Mouse (Mus musculus) v-Abl transformed pro-B cells (cell line): ENCODE results near the gene Dclre1a.

Experiments
- in situ Hi-C, 2 experiments: fragments of 400-800 bp; cut with MboI; formaldehyde crosslinking; loops; one replicate each; pipeline ENCODE4 v1.15.1; 2025; ENCODE audit not compliant: unreplicated experiment in 2 of 2

Gene Dclre1a

GRCm38 (mm10) chr19:56485376-56486271 lies 62.4 kb downstream of the Dclre1a start:
- in situ Hi-C loops, result no loop called here

DNA sequence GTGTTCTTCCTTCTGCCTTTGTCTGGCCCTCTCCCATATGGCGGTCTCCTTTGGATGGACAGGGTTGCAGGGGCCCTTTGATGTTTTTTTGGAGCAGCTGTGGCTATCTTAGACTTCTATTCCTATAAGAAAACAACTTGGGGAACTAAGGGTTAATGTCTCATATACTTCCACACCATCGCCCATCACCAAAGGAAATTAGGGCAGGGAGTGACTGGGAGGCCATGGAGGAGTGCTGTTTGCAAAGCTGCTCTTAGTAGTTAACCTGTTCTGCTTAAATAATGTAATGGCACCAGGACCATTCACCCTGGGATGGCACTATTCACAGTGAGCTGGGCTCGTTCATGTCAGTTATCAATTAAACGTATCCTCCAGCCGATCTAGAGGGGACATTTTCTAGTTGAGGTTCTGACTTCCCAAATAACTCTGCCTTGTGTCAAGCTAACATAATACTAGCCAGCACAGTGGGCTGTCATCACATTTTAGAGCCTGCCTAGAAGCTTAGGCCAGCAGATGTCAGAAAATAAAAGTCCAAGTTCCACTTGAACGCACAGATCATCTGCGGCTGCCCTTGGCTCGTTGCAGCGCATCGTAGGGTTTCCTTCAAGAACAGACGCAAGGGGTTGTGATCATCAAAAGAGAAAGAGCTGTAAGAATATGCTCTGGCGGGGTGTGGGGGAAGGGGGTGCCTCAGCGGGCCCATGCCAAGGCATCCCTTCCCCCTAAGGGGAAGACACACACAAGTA lies 63.2 kb downstream of the Dclre1a start:
- in situ Hi-C loops, result no loop called here
